Mouse (Mus musculus) midbrain, embryonic 16.5 days (tissue): ENCODE measurements around the gene Ccdc27. TPM values are rescaled to one million over a fixed set of nuclear protein-coding genes. Genes with fewer than 3 reads are reported as not detected.

Experiments
- ATAC-seq: fragments of 200-750 bp; cut with Nextera tagmentation; 2 replicates; pipeline ENCODE4 v1.8.0; 2017; ENCODE audit warnings: moderate TSS enrichment
- H3K27ac ChIP-seq: fragments of 300-500 bp; sonication (generic); 2 replicates; pipeline ENCODE4 v1.5.1; 2014; ENCODE audit warnings: mild to moderate bottlenecking, low read length, mixed read lengths
- H3K27me3 ChIP-seq: fragments of 300-500 bp; sonication (generic); 2 replicates; pipeline ENCODE4 v1.6.1; 2014; ENCODE audit warnings: low read depth, low read length, mixed read lengths; ENCODE audit not compliant: control insufficient read depth, insufficient read depth
- H3K36me3 ChIP-seq: fragments of 300-500 bp; sonication (generic); 2 replicates; pipeline ENCODE4 v1.6.1; 2014; ENCODE audit warnings: mild to moderate bottlenecking, low read length, moderate library complexity, mixed read lengths; ENCODE audit not compliant: control insufficient read depth, insufficient read depth
- H3K4me1 ChIP-seq: fragments of 300-500 bp; sonication (generic); 2 replicates; pipeline ENCODE4 v1.6.1; 2014; ENCODE audit warnings: mild to moderate bottlenecking, low read length, mixed read lengths; ENCODE audit not compliant: control insufficient read depth, insufficient read depth
- H3K4me2 ChIP-seq: fragments of 300-500 bp; sonication (generic); 2 replicates; pipeline ENCODE4 v1.6.1; 2014; ENCODE audit warnings: mild to moderate bottlenecking, low read length, mixed read lengths
- H3K4me3 ChIP-seq: fragments of 300-500 bp; sonication (generic); 2 replicates; pipeline ENCODE4 v1.5.1; 2014; ENCODE audit warnings: low read depth, mild to moderate bottlenecking, low read length, moderate library complexity, mixed read lengths
- H3K9ac ChIP-seq: fragments of 300-500 bp; sonication (generic); 2 replicates; pipeline ENCODE4 v1.6.1; 2014; ENCODE audit warnings: low read depth, low read length, mixed read lengths
- H3K9me3 ChIP-seq: fragments of 300-500 bp; sonication (generic); replicated peaks from 2 replicates; pipeline ENCODE4 v1.6.1; 2014; ENCODE audit warnings: mild to moderate bottlenecking, low read length, mixed read lengths; ENCODE audit not compliant: control insufficient read depth, poor library complexity, severe bottlenecking
- WGBS: fragments of 180-500 bp; shearing (Covaris S2); extraction: QIAGEN DNeasy Blood & Tissue Kit; methylation state at CpG from one replicate; pipeline ENCODE4 v1.1.7; 2014; 5-methylcytosine and 5-hydroxymethylcytosine counted together
- polyA plus RNA-seq: library from polyadenylated mRNA; unstranded; fragments of >200 nt; fragmentation: Nextera tagmentation; extraction: Ambion mirVana; gene quantifications from 2 replicates; pipeline ENCODE4 v1.2.1, GENCODE M21; 2015

Ccdc27 gene
- polyA plus RNA-seq, 1 experiment from 2014 or later, result not detected

DNA sequence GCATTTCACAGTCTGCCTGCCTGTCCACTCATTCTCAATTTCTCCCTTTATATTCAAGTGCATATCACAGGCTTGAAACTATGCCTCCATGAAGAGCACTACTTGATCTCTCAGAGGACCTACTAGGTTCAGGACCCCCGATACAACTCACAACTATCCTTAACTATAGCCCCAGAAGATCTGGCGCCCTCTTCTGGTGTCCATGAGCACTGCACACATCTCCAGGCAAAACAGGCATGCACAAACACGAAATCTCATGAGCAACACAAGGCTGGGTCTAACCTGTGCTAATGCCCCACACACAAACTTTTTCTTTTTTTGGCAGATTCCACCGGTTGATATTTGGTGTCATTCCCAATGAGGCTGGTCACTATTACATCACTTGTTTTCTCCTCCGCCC is 3.4 kb upstream of the Ccdc27 start:
- 74% methylated on average over 5 of the region's 5 CpGs for WGBS
- Histone ChIP-seq H3K9ac (no peak overlapping the region), H3K27me3 (no peaks in the 10 kb centered on the region), H3K36me3 (no peaks in the 10 kb centered on the region), H3K4me2 (no peak overlapping the region), H3K27ac (no peak overlapping the region), H3K9me3 (no peaks in the 10 kb centered on the region), H3K4me3 (no peak overlapping the region), H3K4me1 (no peaks in the 10 kb centered on the region)
- no peak for ATAC-seq

DNA sequence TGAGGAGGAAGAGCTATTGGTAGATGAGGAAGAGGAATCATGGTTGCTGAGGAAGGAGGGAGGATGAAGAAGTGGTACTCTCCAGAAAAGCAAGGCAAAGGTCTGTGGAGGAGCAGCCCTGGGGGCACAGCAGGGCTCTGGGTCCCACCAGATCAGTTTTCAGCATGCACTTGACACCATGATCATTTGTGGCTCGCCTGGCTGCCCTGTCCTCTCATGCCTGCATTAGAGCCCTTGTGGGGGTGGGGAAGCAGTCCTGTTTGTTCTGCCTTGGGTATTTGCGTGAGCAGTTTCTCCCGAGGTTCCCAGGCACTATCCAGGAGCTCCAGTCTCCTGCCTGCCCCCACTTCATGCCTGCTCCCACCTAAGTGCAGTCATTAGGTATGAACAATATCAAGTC is 5.4 kb downstream of the Ccdc27 start:
- no peaks in the 10 kb centered on the region for H3K9me3 ChIP-seq
- H3K27me3 ChIP-seq, result no peaks in the 10 kb centered on the region; the same call in 1 of the 2 replicates
- no peaks in the 10 kb centered on the region for H3K36me3 ChIP-seq
- no peak for ATAC-seq
- H3K4me3 ChIP-seq, result no peak overlapping the region
- no peak overlapping the region for H3K9ac ChIP-seq
- H3K4me1 ChIP-seq, result no peaks in the 10 kb centered on the region
- H3K27ac ChIP-seq, result no peak overlapping the region
- 44% methylated on average over 3 of the region's 3 CpGs for WGBS
- H3K4me2 ChIP-seq, result no peak overlapping the region

DNA sequence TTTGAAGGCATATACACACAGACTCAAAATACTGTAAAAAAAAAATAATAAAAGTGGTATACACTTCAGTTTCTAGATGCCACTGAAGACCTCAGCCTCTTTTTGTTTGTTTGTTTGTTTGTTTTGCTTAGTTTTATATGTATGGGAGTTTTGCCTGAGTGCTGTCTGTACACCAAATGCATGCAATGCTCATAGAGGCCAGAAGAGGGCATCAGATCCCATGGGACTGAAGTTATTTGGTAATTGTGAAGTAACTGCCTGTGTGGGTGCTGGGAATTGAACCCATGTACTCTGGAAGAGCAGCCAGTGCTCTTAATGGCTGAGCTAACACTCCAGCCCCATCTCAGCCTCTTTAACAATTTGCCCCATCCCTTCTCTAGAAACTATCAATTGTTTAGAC is 13.8 kb downstream of the Ccdc27 start:
- Histone ChIP-seq H3K27ac (no peak overlapping the region), H3K9me3 (no peaks in the 10 kb centered on the region), H3K4me1 (peaks cover 10% of the 10 kb centered on the region; the same call in 1 of the 2 replicates), H3K4me3 (no peak overlapping the region), H3K4me2 (no peak overlapping the region), H3K9ac (no peak overlapping the region), H3K36me3 (no peaks in the 10 kb centered on the region), H3K27me3 (peaks cover 6% of the 10 kb centered on the region; the same call in 1 of the 2 replicates)
- ATAC-seq, result no peak

DNA sequence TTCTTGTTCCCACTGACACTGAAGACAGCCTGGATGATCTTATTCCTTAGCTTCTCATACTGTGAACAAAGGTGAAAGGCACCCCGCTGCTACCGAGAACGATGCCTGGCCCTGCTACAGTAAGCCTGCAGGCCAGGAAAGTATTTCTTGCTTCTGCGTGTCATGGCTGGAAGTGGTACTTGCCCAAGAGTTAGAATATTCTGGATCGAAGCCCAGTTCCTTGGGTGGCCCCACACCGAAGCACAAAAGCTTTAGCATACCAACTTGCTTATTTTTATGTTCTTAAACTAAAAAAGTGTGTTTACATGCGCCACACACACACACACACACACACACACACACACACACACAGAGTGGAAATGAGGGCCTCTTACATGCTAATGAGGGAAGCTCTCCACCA is 14.4 kb downstream of the Ccdc27 start:
- Histone ChIP-seq H3K36me3 (no peaks in the 10 kb centered on the region), H3K27ac (no peak overlapping the region), H3K9ac (no peak overlapping the region), H3K4me3 (no peak overlapping the region), H3K4me1 (peaks cover 10% of the 10 kb centered on the region; the same call in 1 of the 2 replicates), H3K9me3 (no peaks in the 10 kb centered on the region), H3K4me2 (no peak overlapping the region), H3K27me3 (peaks cover 6% of the 10 kb centered on the region; the same call in 1 of the 2 replicates)
- no peak for ATAC-seq
- 77% methylated on average over 7 of the region's 7 CpGs for WGBS

DNA sequence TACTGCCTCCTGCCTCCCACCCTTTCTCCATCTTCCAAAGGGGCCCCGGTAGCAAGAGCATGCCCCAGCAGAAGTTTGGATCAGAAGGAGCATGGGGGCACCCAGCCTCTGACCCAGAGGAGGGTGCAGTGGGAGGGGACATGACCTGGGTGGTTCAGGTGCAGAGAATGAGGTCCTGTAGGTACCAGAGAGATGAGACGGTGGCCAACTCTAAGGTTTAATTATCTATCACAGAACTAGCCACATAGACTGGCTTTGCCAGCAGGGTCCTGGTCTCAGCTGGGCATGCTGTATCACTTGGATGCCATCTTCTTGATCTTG is 16.1 kb downstream of the Ccdc27 start:
- H3K27me3 ChIP-seq, result peaks cover 6% of the 10 kb centered on the region; the same call in 1 of the 2 replicates
- peak overlapping the region; percentile 62 for H3K4me2 ChIP-seq
- H3K4me1 ChIP-seq, result peaks cover 10% of the 10 kb centered on the region; the same call in 1 of the 2 replicates
- no peak overlapping the region for H3K4me3 ChIP-seq
- H3K9ac ChIP-seq, result no peak overlapping the region
- H3K9me3 ChIP-seq, result no peaks in the 10 kb centered on the region
- no peak overlapping the region for H3K27ac ChIP-seq
- 43% methylated on average over 2 of the region's 2 CpGs for WGBS
- peaks cover 10% of the 10 kb centered on the region; the same call in 1 of the 2 replicates for H3K36me3 ChIP-seq
- ATAC-seq, result no peak

DNA sequence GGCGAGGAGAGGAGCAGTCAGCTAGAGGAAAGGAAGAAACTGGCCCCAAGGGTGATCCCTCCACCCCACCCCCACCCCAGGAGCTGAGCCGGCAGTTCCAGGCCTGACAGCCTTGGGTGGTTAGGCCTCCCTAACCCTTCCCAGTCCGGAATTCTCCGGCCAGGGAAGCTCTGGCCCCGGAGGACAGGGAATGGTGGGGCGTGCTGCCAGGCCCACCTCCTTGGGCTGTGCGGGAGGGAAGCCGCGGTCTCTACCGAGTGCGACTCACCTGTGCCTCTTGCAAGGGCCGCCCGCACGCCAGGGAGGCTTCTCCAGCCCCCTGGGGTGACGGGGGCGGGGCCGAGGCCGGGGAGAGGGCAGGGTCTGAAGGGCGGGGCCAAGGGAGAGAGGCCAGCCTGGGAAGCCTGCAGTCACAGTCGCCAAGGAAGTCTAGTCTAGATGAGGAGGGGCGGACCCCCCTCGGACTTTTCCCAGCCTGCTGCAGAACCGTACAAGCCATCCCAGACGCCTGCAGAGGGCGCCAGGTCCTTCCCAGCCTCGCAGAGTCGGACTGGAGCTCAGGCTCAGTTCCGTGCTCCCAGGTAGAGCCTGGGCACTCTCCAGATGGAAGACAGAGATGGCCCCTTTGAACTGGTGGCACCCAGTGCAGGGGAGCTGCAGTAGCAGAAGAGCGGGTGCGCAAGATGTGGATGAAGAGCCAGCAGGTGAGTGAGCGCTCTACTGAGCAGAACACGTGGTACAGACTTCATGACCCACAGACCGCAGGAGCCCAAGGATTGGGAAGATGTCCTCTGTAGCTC is 16.6 kb downstream of the Ccdc27 start, which contains the start of gene Smim1:
TSS of gene Smim1 (minus strand) at position 590 of the 800 bp plus-strand sequence.
- peaks cover 10% of the 10 kb centered on the region; the same call in 1 of the 2 replicates for H3K36me3 ChIP-seq
- H3K4me2 ChIP-seq, result peak within 1 kb of the TSS; percentile 62
- peak within 1 kb of the TSS; percentile 35 for H3K4me3 ChIP-seq
- peaks cover 6% of the 10 kb centered on the region; the same call in 1 of the 2 replicates for H3K27me3 ChIP-seq
- no peak within 1 kb of the TSS for H3K27ac ChIP-seq
- 3% methylated on average over 30 of the region's 33 CpGs for WGBS
- no peaks in the 10 kb centered on the region for H3K9me3 ChIP-seq
- H3K4me1 ChIP-seq, result peaks cover 10% of the 10 kb centered on the region; the same call in 1 of the 2 replicates
- H3K9ac ChIP-seq, result peak within 1 kb of the TSS; percentile 52
- peak; percentile 69 for ATAC-seq

GRCm38 (mm10) chr4:154024729-154025521 is 17.6 kb downstream of the Ccdc27 start:
- Histone ChIP-seq H3K4me1 (peaks cover 10% of the 10 kb centered on the region; the same call in 1 of the 2 replicates), H3K4me3 (peak overlapping the region; percentile 35; the same call in 1 of the 2 replicates), H3K27ac (no peak overlapping the region), H3K4me2 (peak overlapping the region; percentile 62), H3K36me3 (peaks cover 17% of the 10 kb centered on the region; the same call in 1 of the 2 replicates), H3K9ac (peak overlapping the region; percentile 52), H3K27me3 (peaks cover 6% of the 10 kb centered on the region; the same call in 1 of the 2 replicates), H3K9me3 (no peaks in the 10 kb centered on the region)
- no peak for ATAC-seq
- 34% methylated on average over 17 of the region's 17 CpGs for WGBS

- WGBS, result 29% methylated on average over 8 of the region's 8 CpGs
Measured at GRCm38 (mm10) chr4:154023754-154024601, 18.5 kb downstream of the Ccdc27 start.

More at GRCm38 (mm10) chr4:154023754-154024601, 18.5 kb downstream of the Ccdc27 start:
- H3K9ac ChIP-seq, result peak overlapping the region; percentile 36; the same call in 1 of the 2 replicates
- H3K36me3 ChIP-seq, result peaks cover 24% of the 10 kb centered on the region
- peaks cover 6% of the 10 kb centered on the region; the same call in 1 of the 2 replicates for H3K27me3 ChIP-seq
- H3K9me3 ChIP-seq, result no peaks in the 10 kb centered on the region
- H3K4me2 ChIP-seq, result no peak overlapping the region
- no peak overlapping the region for H3K27ac ChIP-seq
- peaks cover 10% of the 10 kb centered on the region; the same call in 1 of the 2 replicates for H3K4me1 ChIP-seq
- no peak for ATAC-seq
- H3K4me3 ChIP-seq, result no peak overlapping the region
